Mouse (Mus musculus): ENCODE measurements at regions not wholly inside any gene's neighbourhood (a gene's known extent, or its start where the extent isn't known, plus 50 kb on each side); places are given as distances from the start of the nearest gene placed in this dataset.

- Histone ChIP-seq H3K4me3 (ENCODE audit: low read depth, low read length) (no peak overlapping the region), H3K4me2 (replicated peaks; ENCODE audit: low read depth, low read length) (no peak overlapping the region), H3K9me3 (ENCODE audit: control insufficient read depth, low read depth, low read length) (no peaks in the 10 kb centered on the region), H3K27me3 (ENCODE audit: control insufficient read depth, insufficient read depth, low read length) (no peaks in the 10 kb centered on the region), H3K36me3 (ENCODE audit: control insufficient read depth, insufficient read depth, low read length) (no peaks in the 10 kb centered on the region), H3K27ac (ENCODE audit: low read length) (no peak overlapping the region), H3K9ac (replicated peaks; ENCODE audit: low read depth, low read length) (no peak overlapping the region), H3K4me1 (ENCODE audit: control insufficient read depth, insufficient read depth, low read length) (peaks cover 14% of the 10 kb centered on the region; the same call in 1 of the 2 replicates)
- 53% methylated on average over 10 of the region's 10 CpGs for WGBS
- no peak for ATAC-seq (ENCODE audit: insufficient number of reproducible peaks, insufficient read depth, low FRiP score, low read depth)
Measured at GRCm38 (mm10) chr11:18712642-18713053, 306.1 kb downstream of the Meis1 start.

GRCm38 (mm10) chr11:18709628-18710027 is 309.2 kb downstream of the Meis1 start:
- no peak overlapping the region for H3K9ac ChIP-seq (replicated peaks; ENCODE audit: low read depth, low read length)
- H3K4me1 ChIP-seq (ENCODE audit: control insufficient read depth, insufficient read depth, low read length), result peaks cover 4% of the 10 kb centered on the region; the same call in 1 of the 2 replicates

GRCm38 (mm10) chr11:18681593-18681992 is 337.2 kb downstream of the Meis1 start:
- no peak overlapping the region for H3K9ac ChIP-seq (replicated peaks; ENCODE audit: low read depth, low read length)
- H3K4me3 ChIP-seq (ENCODE audit: low read depth, low read length), result no peak overlapping the region
- no peaks in the 10 kb centered on the region for H3K9me3 ChIP-seq (ENCODE audit: control insufficient read depth, low read depth, low read length)
- no peaks in the 10 kb centered on the region for H3K27me3 ChIP-seq (ENCODE audit: control insufficient read depth, insufficient read depth, low read length)
- no peak overlapping the region for H3K4me2 ChIP-seq (replicated peaks; ENCODE audit: low read depth, low read length)
- WGBS, result 76% methylated on average over 6 of the region's 6 CpGs
- no peak for ATAC-seq (ENCODE audit: insufficient number of reproducible peaks, insufficient read depth, low FRiP score, low read depth)
- H3K4me1 ChIP-seq (ENCODE audit: control insufficient read depth, insufficient read depth, low read length), result no peaks in the 10 kb centered on the region
- H3K36me3 ChIP-seq (ENCODE audit: control insufficient read depth, insufficient read depth, low read length), result no peaks in the 10 kb centered on the region
- H3K27ac ChIP-seq (ENCODE audit: low read length), result no peak overlapping the region

More at GRCm38 (mm10) chr11:18709628-18710027, 309.2 kb downstream of the Meis1 start:
- Histone ChIP-seq H3K4me2 (replicated peaks; ENCODE audit: low read depth, low read length) (no peak overlapping the region), H3K27ac (ENCODE audit: low read length) (no peak overlapping the region), H3K9me3 (ENCODE audit: control insufficient read depth, low read depth, low read length) (no peaks in the 10 kb centered on the region), H3K27me3 (ENCODE audit: control insufficient read depth, insufficient read depth, low read length) (no peaks in the 10 kb centered on the region), H3K36me3 (ENCODE audit: control insufficient read depth, insufficient read depth, low read length) (no peaks in the 10 kb centered on the region), H3K4me3 (ENCODE audit: low read depth, low read length) (no peak overlapping the region)
- no peak for ATAC-seq (ENCODE audit: insufficient number of reproducible peaks, insufficient read depth, low FRiP score, low read depth)
- 79% methylated on average over 3 of the region's 3 CpGs for WGBS

- Histone ChIP-seq H3K4me3 (ENCODE audit: low read depth, low read length) (no peak overlapping the region), H3K27me3 (ENCODE audit: control insufficient read depth, insufficient read depth, low read length) (no peaks in the 10 kb centered on the region), H3K9me3 (ENCODE audit: control insufficient read depth, low read depth, low read length) (no peaks in the 10 kb centered on the region), H3K27ac (ENCODE audit: low read length) (no peak overlapping the region), H3K36me3 (ENCODE audit: control insufficient read depth, insufficient read depth, low read length) (no peaks in the 10 kb centered on the region), H3K9ac (replicated peaks; ENCODE audit: low read depth, low read length) (no peak overlapping the region), H3K4me1 (ENCODE audit: control insufficient read depth, insufficient read depth, low read length) (no peaks in the 10 kb centered on the region), H3K4me2 (replicated peaks; ENCODE audit: low read depth, low read length) (no peak overlapping the region)
- WGBS, result 83% methylated on average over 2 of the region's 2 CpGs
- ATAC-seq (ENCODE audit: insufficient number of reproducible peaks, insufficient read depth, low FRiP score, low read depth), result no peak
Measured at GRCm38 (mm10) chr11:18676876-18677275, 341.9 kb downstream of the Meis1 start.

GRCm38 (mm10) chr11:18670967-18671366 is 347.8 kb downstream of the Meis1 start:
- Histone ChIP-seq H3K9ac (replicated peaks; ENCODE audit: low read depth, low read length) (no peak overlapping the region), H3K4me3 (ENCODE audit: low read depth, low read length) (no peak overlapping the region), H3K4me1 (ENCODE audit: control insufficient read depth, insufficient read depth, low read length) (no peaks in the 10 kb centered on the region), H3K9me3 (ENCODE audit: control insufficient read depth, low read depth, low read length) (no peaks in the 10 kb centered on the region), H3K4me2 (replicated peaks; ENCODE audit: low read depth, low read length) (no peak overlapping the region), H3K36me3 (ENCODE audit: control insufficient read depth, insufficient read depth, low read length) (no peaks in the 10 kb centered on the region), H3K27ac (ENCODE audit: low read length) (no peak overlapping the region), H3K27me3 (ENCODE audit: control insufficient read depth, insufficient read depth, low read length) (no peaks in the 10 kb centered on the region)
- ATAC-seq (ENCODE audit: insufficient number of reproducible peaks, insufficient read depth, low FRiP score, low read depth), result no peak
- WGBS, result 87% methylated on average over 2 of the region's 2 CpGs

- Histone ChIP-seq H3K4me2 (replicated peaks; ENCODE audit: low read depth, low read length) (no peak overlapping the region), H3K4me3 (ENCODE audit: low read depth, low read length) (no peak overlapping the region), H3K9me3 (ENCODE audit: control insufficient read depth, low read depth, low read length) (no peaks in the 10 kb centered on the region), H3K4me1 (ENCODE audit: control insufficient read depth, insufficient read depth, low read length) (no peaks in the 10 kb centered on the region), H3K27me3 (ENCODE audit: control insufficient read depth, insufficient read depth, low read length) (no peaks in the 10 kb centered on the region), H3K9ac (replicated peaks; ENCODE audit: low read depth, low read length) (no peak overlapping the region), H3K36me3 (ENCODE audit: control insufficient read depth, insufficient read depth, low read length) (no peaks in the 10 kb centered on the region), H3K27ac (ENCODE audit: low read length) (no peak overlapping the region)
- 86% methylated on average over 2 of the region's 2 CpGs for WGBS
- no peak for ATAC-seq (ENCODE audit: insufficient number of reproducible peaks, insufficient read depth, low FRiP score, low read depth)
Measured at GRCm38 (mm10) chr11:18669322-18669721, 349.5 kb downstream of the Meis1 start.

GRCm38 (mm10) chr11:18656358-18656757 is 362.4 kb downstream of the Meis1 start:
- WGBS, result 80% methylated on average over 1 of the region's 1 CpGs
- ATAC-seq (ENCODE audit: insufficient number of reproducible peaks, insufficient read depth, low FRiP score, low read depth), result no peak
- H3K9me3 ChIP-seq (ENCODE audit: control insufficient read depth, low read depth, low read length), result no peaks in the 10 kb centered on the region
- no peak overlapping the region for H3K4me3 ChIP-seq (ENCODE audit: low read depth, low read length)
- no peak overlapping the region for H3K9ac ChIP-seq (replicated peaks; ENCODE audit: low read depth, low read length)
- no peaks in the 10 kb centered on the region for H3K36me3 ChIP-seq (ENCODE audit: control insufficient read depth, insufficient read depth, low read length)
- H3K4me1 ChIP-seq (ENCODE audit: control insufficient read depth, insufficient read depth, low read length), result no peaks in the 10 kb centered on the region
- H3K4me2 ChIP-seq (replicated peaks; ENCODE audit: low read depth, low read length), result no peak overlapping the region
- H3K27me3 ChIP-seq (ENCODE audit: control insufficient read depth, insufficient read depth, low read length), result no peaks in the 10 kb centered on the region
- H3K27ac ChIP-seq (ENCODE audit: low read length), result no peak overlapping the region

- Histone ChIP-seq H3K9me3 (ENCODE audit: control insufficient read depth, low read depth, low read length) (no peaks in the 10 kb centered on the region), H3K9ac (replicated peaks; ENCODE audit: low read depth, low read length) (no peak overlapping the region), H3K27me3 (ENCODE audit: control insufficient read depth, insufficient read depth, low read length) (no peaks in the 10 kb centered on the region), H3K4me1 (ENCODE audit: control insufficient read depth, insufficient read depth, low read length) (no peaks in the 10 kb centered on the region), H3K4me3 (ENCODE audit: low read depth, low read length) (no peak overlapping the region), H3K4me2 (replicated peaks; ENCODE audit: low read depth, low read length) (no peak overlapping the region), H3K27ac (ENCODE audit: low read length) (no peak overlapping the region), H3K36me3 (ENCODE audit: control insufficient read depth, insufficient read depth, low read length) (no peaks in the 10 kb centered on the region)
- 77% methylated on average over 5 of the region's 5 CpGs for WGBS
- no peak for ATAC-seq (ENCODE audit: insufficient number of reproducible peaks, insufficient read depth, low FRiP score, low read depth)
Measured at GRCm38 (mm10) chr11:18631975-18632773, 386.6 kb downstream of the Meis1 start.

- H3K9ac ChIP-seq (replicated peaks; ENCODE audit: low read depth, low read length), result no peak overlapping the region
- H3K4me3 ChIP-seq (ENCODE audit: low read depth, low read length), result no peak overlapping the region
- H3K9me3 ChIP-seq (ENCODE audit: control insufficient read depth, low read depth, low read length), result no peaks in the 10 kb centered on the region
- WGBS, result 91% methylated on average over 7 of the region's 7 CpGs
- no peaks in the 10 kb centered on the region for H3K27me3 ChIP-seq (ENCODE audit: control insufficient read depth, insufficient read depth, low read length)
- H3K4me2 ChIP-seq (replicated peaks; ENCODE audit: low read depth, low read length), result no peak overlapping the region
- no peak overlapping the region for H3K27ac ChIP-seq (ENCODE audit: low read length)
- H3K4me1 ChIP-seq (ENCODE audit: control insufficient read depth, insufficient read depth, low read length), result no peaks in the 10 kb centered on the region
- no peaks in the 10 kb centered on the region for H3K36me3 ChIP-seq (ENCODE audit: control insufficient read depth, insufficient read depth, low read length)
- ATAC-seq (ENCODE audit: insufficient number of reproducible peaks, insufficient read depth, low FRiP score, low read depth), result no peak
Measured at GRCm38 (mm10) chr11:18631570-18631969, 387.2 kb downstream of the Meis1 start.
